ENCODE assay signal across 25 mouse cellular contexts in genomic region chr19:29135172-29135736, GRCm38 (mm10). TPM values are rescaled to one million over a fixed set of nuclear protein-coding genes. Genes with fewer than 3 reads are reported as not detected.
DNase-seq lines count a peak whose midpoint lies in the region; ATAC-seq lines count a peak whose summit lies in the region.
"Had no signal": no experiment of that assay in that cellular context is flagged by ENCODE, and none has a peak within 500 bp of the region (broad histone marks: within the 10 kb centered on the region; RNA-seq: fewer than 3 reads in every experiment).

No protein-coding gene starts in this region.

- 28% methylated on average over 11 of the region's 11 CpGs for WGBS in liver, embryonic 13.5 days (ENCODE audit: insufficient replicate concordance)
- 92% methylated on average over 11 of the region's 11 CpGs for WGBS in midbrain, embryonic 13.5 days

- H3K4me1 ChIP-seq in liver, embryonic 13.5 days (replicated peaks) = peaks cover 58% of the 10 kb centered on the region
- no peaks in the 10 kb centered on the region for H3K4me1 ChIP-seq in midbrain, embryonic 13.5 days (replicated peaks)
- H3K4me1 ChIP-seq: forebrain, embryonic 10.5 days; hindbrain, embryonic 10.5 days; intestine, embryonic 15.5 days; limb, embryonic 12.5 days; neural tube, embryonic 13.5 days had no signal

- H3K36me3 ChIP-seq in liver, embryonic 13.5 days = peaks cover 92% of the 10 kb centered on the region
- peaks cover 26% of the 10 kb centered on the region for H3K36me3 ChIP-seq in midbrain, embryonic 13.5 days

- no peaks in the 10 kb centered on the region for H3K9me3 ChIP-seq in liver, embryonic 13.5 days (replicated peaks)
- H3K9me3 ChIP-seq in midbrain, embryonic 13.5 days = no peaks in the 10 kb centered on the region
- H3K9me3 ChIP-seq: forebrain, embryonic 10.5 days; heart, embryonic 12.5 days; hindbrain, embryonic 10.5 days; intestine, embryonic 15.5 days; limb, embryonic 12.5 days; neural tube, embryonic 13.5 days had no signal

- peak overlapping the region; percentile 36 for H3K4me2 ChIP-seq in liver, embryonic 13.5 days
- H3K4me2 ChIP-seq in midbrain, embryonic 13.5 days (replicated peaks) = no peak overlapping the region
- H3K4me2 ChIP-seq: heart, embryonic 12.5 days; intestine, embryonic 15.5 days; limb, embryonic 12.5 days; lung, embryonic 14.5 days; neural tube, embryonic 13.5 days had no signal

- peak overlapping the region; percentile 69 for H3K27ac ChIP-seq in liver, embryonic 13.5 days
- H3K27ac ChIP-seq in midbrain, embryonic 13.5 days = no peak overlapping the region
- H3K27ac ChIP-seq: forebrain, embryonic 10.5 days; gastrocnemius, adult 2 months; hindbrain, embryonic 10.5 days; intestine, embryonic 15.5 days; limb, embryonic 12.5 days; neural tube, embryonic 13.5 days had no signal

- ATAC-seq in common myeloid progenitor, adult 5-6 weeks (replicated peaks; ENCODE audit: low read depth, poor library complexity, severe bottlenecking) = peak; percentile 59; the same call in 1 of the 2 replicates
- ATAC-seq in liver, embryonic 13.5 days (ENCODE audit: low read depth) = peak; percentile 81
- ATAC-seq in megakaryocyte-erythroid progenitor cell, adult 5-6 weeks (replicated peaks; ENCODE audit: low FRiP score, low TSS enrichment, poor library complexity, severe bottlenecking) = peak; percentile 89
- ATAC-seq in midbrain, embryonic 13.5 days = no peak
- ATAC-seq: hindbrain, embryonic 16.5 days; intestine, embryonic 15.5 days; midbrain, embryonic 16.5 days had no signal

- peak; percentile 16 for DNase-seq in MEL-GATA-1-ER (ENCODE audit: extremely low read depth, low read depth)
- DNase-seq in liver, embryonic 13.5 days = peak; percentile 34
- DNase-seq in B cell, adult 2 months = no peak
- DNase-seq in adrenal gland, adult 8-10 months = no peak
- DNase-seq: cerebellum, adult 2 months; cerebellum, postnatal 25 days; gastrocnemius, adult 2 months; heart, postnatal 10 days; kidney, adult 8-10 months; kidney, postnatal 10 days; lung, embryonic 14.5 days; right cerebral cortex, postnatal 4 days; thymus, postnatal 25 days had no signal

- peak overlapping the region; percentile 42; the same call in 1 of the 2 replicates for H3K9ac ChIP-seq in liver, embryonic 13.5 days
- no peak overlapping the region for H3K9ac ChIP-seq in midbrain, embryonic 13.5 days (replicated peaks)
- H3K9ac ChIP-seq: heart, embryonic 12.5 days; intestine, embryonic 15.5 days; limb, embryonic 12.5 days; lung, embryonic 14.5 days; neural tube, embryonic 13.5 days had no signal

- H3K27me3 ChIP-seq in liver, embryonic 13.5 days = no peaks in the 10 kb centered on the region
- no peaks in the 10 kb centered on the region for H3K27me3 ChIP-seq in midbrain, embryonic 13.5 days
- H3K27me3 ChIP-seq: heart, embryonic 12.5 days; intestine, embryonic 15.5 days; limb, embryonic 12.5 days; neural tube, embryonic 13.5 days had no signal

- no peak overlapping the region for H3K4me3 ChIP-seq in liver, embryonic 13.5 days (replicated peaks)
- H3K4me3 ChIP-seq in midbrain, embryonic 13.5 days (replicated peaks) = no peak overlapping the region
- H3K4me3 ChIP-seq: forebrain, embryonic 10.5 days; gastrocnemius, adult 2 months; heart, embryonic 12.5 days; hindbrain, embryonic 10.5 days; intestine, embryonic 15.5 days; limb, embryonic 12.5 days; myocyte; neural tube, embryonic 13.5 days had no signal

RNA-seq across cellular contexts. Expression of gene Rcl1, which starts 34.1 kb away (rescaled TPM):
- 80.3 and 97.2 TPM in 2 replicates for total RNA-seq in common myeloid progenitor, adult 5-6 weeks (2017)
- 73.8 and 82.4 TPM in 2 replicates for polyA plus RNA-seq in liver, embryonic 13.5 days (2015; fragmentation: Nextera tagmentation; extraction: Ambion mirVana)
- total RNA-seq in megakaryocyte-erythroid progenitor cell, adult 5-6 weeks (2014; fragmentation: Nextera tagmentation) = 51.2 and 73.7 TPM in 2 replicates
- 99.9 and 100 TPM in 2 replicates for total RNA-seq in megakaryocyte-erythroid progenitor cell, adult 5-6 weeks (2017)
- total RNA-seq in adrenal gland, adult 8-10 months (2022) = 10 to 100 TPM; 23.7 to 36.2 (median 30.0) TPM
- 29.2 and 29.7 TPM in 2 replicates for polyA plus RNA-seq in midbrain, embryonic 13.5 days (2015; fragmentation: Nextera tagmentation; extraction: Ambion mirVana)

Comparison
In these comparisons a context has a peak if more than half of its experiments do, and no peak if none do; other contexts are left out.
1. DNase-seq: peak in MEL-GATA-1-ER (single experiment) and liver, embryonic 13.5 days (single experiment); none in B cell, adult 2 months (0 of 2) and adrenal gland, adult 8-10 months (single experiment).